Mouse (Mus musculus) testis, adult 2 months (tissue): ENCODE data around the gene Csmd2.

ENCODE experiments used
- CTCF ChIP-seq: fragments of 200-500 bp; IDR thresholded peaks from 2 replicates; pipeline ENCODE4 v1.5.1; 2012; ENCODE audit warnings: low read depth, mild to moderate bottlenecking, inconsistent platforms, low read length, moderate library complexity; ENCODE audit not compliant: control insufficient read depth, insufficient read depth, insufficient replicate concordance
- POLR2A ChIP-seq: fragments of 200-500 bp; IDR thresholded peaks from 2 replicates; pipeline ENCODE4 v1.6.1; 2012; ENCODE audit warnings: low read depth, mild to moderate bottlenecking, inconsistent platforms, low read length, moderate library complexity; ENCODE audit not compliant: control insufficient read depth

- TF ChIP-seq POLR2A (no peak), CTCF (no peak)
These were observed 404.6 kb downstream of the Csmd2 start for GRCm38 (mm10) chr4:128392279-128392678.
